Mouse (Mus musculus) hindbrain, embryonic 10.5 days (tissue): ENCODE measurements around the gene Stab1. TPM values are rescaled to one million over a fixed set of nuclear protein-coding genes. Genes with fewer than 3 reads are reported as not detected.

ENCODE experiments used
- DNase-seq: peaks from one replicate; pipeline ENCODE4 v3.0.0-alpha.2; 2017; ENCODE audit warnings: low spot score
- H3K27ac ChIP-seq: fragments of 300-500 bp; sonication (generic); 2 replicates; pipeline ENCODE4 v1.5.1; 2016; ENCODE audit warnings: mild to moderate bottlenecking, moderate library complexity
- H3K27me3 ChIP-seq: fragments of 300-500 bp; sonication (generic); 2 replicates; pipeline ENCODE4 v1.6.1; 2016; ENCODE audit warnings: mild to moderate bottlenecking; ENCODE audit not compliant: poor library complexity, insufficient read depth, severe bottlenecking
- H3K36me3 ChIP-seq: fragments of 300-500 bp; sonication (generic); 2 replicates; pipeline ENCODE4 v1.6.1; 2016; ENCODE audit warnings: mild to moderate bottlenecking, moderate library complexity
- H3K4me1 ChIP-seq: fragments of 300-500 bp; sonication (generic); replicated peaks from 2 replicates; pipeline ENCODE4 v1.6.1; 2016; ENCODE audit warnings: mild to moderate bottlenecking
- H3K4me3 ChIP-seq: fragments of 300-500 bp; sonication (generic); 2 replicates; pipeline ENCODE4 v1.5.1; 2016; ENCODE audit warnings: mild to moderate bottlenecking, moderate library complexity
- H3K9me3 ChIP-seq: fragments of 300-500 bp; sonication (generic); 2 replicates; pipeline ENCODE4 v1.6.1; 2016; ENCODE audit warnings: mild to moderate bottlenecking, moderate library complexity
- WGBS: fragments of 180-500 bp; shearing (Covaris S2); methylation state at CpG from one replicate; pipeline ENCODE4 v1.1.7; 2016; 5-methylcytosine and 5-hydroxymethylcytosine counted together
- polyA plus RNA-seq: library from polyadenylated mRNA; unstranded; fragments of >200 nt; fragmentation: Nextera tagmentation; extraction: Ambion mirVana; gene quantifications from 2 replicates; pipeline ENCODE4 v1.2.1, GENCODE M21; 2016

The Stab1 gene
- polyA plus RNA-seq = 23.0 and 25.7 TPM in 2 replicates

DNA sequence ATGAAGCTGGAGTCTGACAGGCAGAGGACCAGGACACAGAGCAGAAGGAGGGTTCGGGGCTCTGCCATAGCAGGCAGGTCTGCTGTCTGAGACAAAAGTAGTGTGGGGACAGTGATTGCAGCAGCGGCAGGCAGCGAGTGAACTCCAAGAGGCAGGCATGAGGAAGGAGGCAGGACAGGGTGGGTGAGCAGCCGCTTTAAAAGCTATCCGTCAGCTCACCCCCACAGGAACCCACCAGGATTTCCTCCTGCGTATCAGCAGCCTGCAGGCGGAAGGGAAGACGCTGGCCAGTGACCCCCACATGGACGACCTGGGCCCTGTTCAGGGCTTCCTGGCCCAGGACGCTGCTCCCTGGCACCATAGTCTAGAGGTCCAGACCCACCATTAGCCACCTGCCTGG, at the start of gene Stab1:
Stab1 (minus strand) TSS at position 217 of the 400 bp plus-strand sequence.
- Histone ChIP-seq H3K27ac (peak within 1 kb of the TSS; percentile 1; the same call in 1 of the 2 replicates), H3K36me3 (peaks cover 38% of the 10 kb centered on the region), H3K4me1 (peaks cover 27% of the 10 kb centered on the region), H3K27me3 (no peaks in the 10 kb centered on the region), H3K9me3 (no peaks in the 10 kb centered on the region), H3K4me3 (peak within 1 kb of the TSS; percentile 20)
- 55% methylated on average over 10 of the region's 10 CpGs for WGBS
- no peak for DNase-seq

DNA sequence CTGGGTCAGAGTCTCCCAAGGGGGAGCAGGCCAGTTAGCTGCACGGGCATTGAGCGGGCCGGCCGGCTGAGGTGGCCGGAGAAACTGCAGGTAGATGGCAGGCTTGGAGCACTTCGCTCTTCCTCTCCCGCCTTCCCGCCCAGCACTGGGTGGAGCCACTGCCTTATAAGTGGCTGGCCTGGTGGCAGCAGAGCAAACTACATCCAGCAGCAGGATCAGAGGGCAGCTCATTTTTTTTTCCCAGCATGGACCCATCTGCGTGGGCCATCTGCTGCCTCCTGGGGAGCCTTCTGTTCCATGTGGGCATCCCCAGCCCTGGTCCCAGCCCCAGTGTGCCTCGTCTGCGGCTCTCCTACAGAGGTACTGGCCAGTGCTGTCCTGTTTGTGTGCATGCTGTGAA, 49.2 kb upstream of the Stab1 start, which contains the start of gene Sema3g:
Sema3g (plus strand) TSS at position 195 of the 400 bp plus-strand sequence.
- Histone ChIP-seq H3K27ac (peak within 1 kb of the TSS; percentile 60), H3K36me3 (no peaks in the 10 kb centered on the region), H3K27me3 (peaks cover 5% of the 10 kb centered on the region; the same call in 1 of the 2 replicates), H3K9me3 (no peaks in the 10 kb centered on the region), H3K4me3 (peak within 1 kb of the TSS; percentile 25), H3K4me1 (peaks cover 60% of the 10 kb centered on the region)
- DNase-seq = peak; percentile 71
- 18% methylated on average over 11 of the region's 11 CpGs for WGBS

DNA sequence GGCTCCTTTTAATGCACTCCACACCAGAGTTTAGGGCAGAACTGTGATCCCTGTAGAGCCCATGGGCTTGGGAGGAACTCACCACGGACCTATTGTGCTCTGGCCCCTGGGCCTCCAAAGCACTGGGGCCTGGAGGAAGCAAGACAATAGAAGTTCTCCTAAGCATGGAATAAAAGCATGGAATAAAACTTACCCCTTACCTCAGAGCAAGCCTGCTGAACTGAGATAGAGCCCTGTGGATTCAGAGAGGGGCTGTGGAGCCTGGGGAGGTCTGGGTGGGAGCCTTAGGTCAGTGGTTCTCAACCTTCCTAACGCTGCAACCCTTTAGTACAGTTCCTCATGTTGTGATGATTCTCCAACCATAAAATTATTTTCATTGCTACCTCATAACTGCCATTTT, 48.4 kb upstream of the Stab1 start, which contains the start of gene Nisch:
Nisch (minus strand) TSS at position 101 of the 400 bp plus-strand sequence.
- H3K4me3 ChIP-seq = peak within 1 kb of the TSS; percentile 25
- peaks cover 58% of the 10 kb centered on the region for H3K4me1 ChIP-seq
- no peaks in the 10 kb centered on the region for H3K9me3 ChIP-seq
- H3K27me3 ChIP-seq = peaks cover 5% of the 10 kb centered on the region; the same call in 1 of the 2 replicates
- DNase-seq = no peak
- H3K27ac ChIP-seq = peak within 1 kb of the TSS; percentile 60
- H3K36me3 ChIP-seq = no peaks in the 10 kb centered on the region
- 60% methylated on average over 2 of the region's 2 CpGs for WGBS

DNA sequence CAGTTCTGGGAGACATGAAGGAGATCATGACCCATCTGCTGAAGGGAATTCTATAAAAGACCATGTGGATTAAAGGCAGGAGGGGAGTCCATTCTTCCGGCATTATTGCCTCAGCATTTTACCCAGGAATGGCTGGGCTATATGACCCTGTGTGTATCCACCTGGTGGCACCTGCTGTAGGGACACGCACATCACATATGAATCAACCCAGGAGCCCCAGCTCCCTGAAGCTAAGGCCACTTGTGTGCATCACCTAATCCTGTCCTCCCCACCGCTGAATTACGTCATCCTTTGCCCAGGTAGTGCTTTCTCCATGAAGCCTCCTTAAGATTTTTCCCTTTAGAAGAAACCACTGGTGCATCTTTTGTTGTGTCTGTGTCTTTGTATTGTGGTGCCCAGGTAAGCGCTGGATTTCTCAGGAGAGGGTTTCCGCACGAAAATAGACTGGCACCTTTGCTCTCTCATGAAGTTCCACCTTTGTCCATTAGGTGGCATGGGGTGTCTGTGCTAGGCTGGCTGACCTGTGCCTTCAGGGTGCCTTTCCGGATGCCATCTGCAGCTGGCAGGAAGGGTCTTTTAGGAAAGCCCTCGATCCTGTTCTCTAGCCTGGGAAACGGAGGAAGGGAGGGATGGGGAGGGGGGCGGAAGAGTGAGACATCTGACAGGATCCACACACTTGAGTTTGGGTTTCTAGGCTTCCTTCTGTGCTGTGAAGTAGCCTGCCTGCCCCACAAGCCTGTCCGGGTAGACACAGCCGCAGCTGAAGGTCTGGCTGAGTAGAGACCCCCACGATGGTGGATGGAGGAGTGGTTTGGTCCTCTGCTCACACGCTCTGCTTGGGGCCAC, 46.9 kb upstream of the Stab1 start:
- Histone ChIP-seq H3K27ac (peak overlapping the region; percentile 60), H3K9me3 (no peaks in the 10 kb centered on the region), H3K27me3 (peaks cover 5% of the 10 kb centered on the region; the same call in 1 of the 2 replicates), H3K36me3 (no peaks in the 10 kb centered on the region), H3K4me3 (no peak overlapping the region), H3K4me1 (peaks cover 45% of the 10 kb centered on the region)
- peak; percentile 69 for DNase-seq
- WGBS = 34% methylated on average over 15 of the region's 15 CpGs

DNA sequence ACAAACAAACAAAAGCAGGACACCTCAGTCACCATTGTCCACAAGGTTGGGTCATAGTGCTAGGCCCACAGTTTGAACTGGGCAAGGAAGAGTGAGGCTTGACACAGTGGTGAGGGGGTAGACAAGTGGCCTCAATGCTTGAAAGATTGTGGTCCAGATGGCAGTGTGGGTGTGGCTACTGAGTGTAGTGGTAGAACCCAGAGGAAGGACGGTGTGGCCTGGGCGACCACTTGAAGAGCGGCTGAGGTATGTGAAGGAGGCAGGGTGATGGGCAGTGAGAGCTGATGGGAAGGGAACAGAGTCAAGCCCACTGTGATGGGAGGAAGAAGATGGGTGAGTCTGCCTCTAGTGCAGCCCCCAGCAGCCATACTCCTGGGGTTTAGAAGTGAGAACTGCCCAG, 46.2 kb upstream of the Stab1 start:
- Histone ChIP-seq H3K27me3 (peaks cover 5% of the 10 kb centered on the region; the same call in 1 of the 2 replicates), H3K36me3 (no peaks in the 10 kb centered on the region), H3K4me1 (peaks cover 43% of the 10 kb centered on the region), H3K4me3 (no peak overlapping the region), H3K9me3 (no peaks in the 10 kb centered on the region), H3K27ac (no peak overlapping the region)
- 88% methylated on average over 3 of the region's 3 CpGs for WGBS
- DNase-seq = no peak

DNA sequence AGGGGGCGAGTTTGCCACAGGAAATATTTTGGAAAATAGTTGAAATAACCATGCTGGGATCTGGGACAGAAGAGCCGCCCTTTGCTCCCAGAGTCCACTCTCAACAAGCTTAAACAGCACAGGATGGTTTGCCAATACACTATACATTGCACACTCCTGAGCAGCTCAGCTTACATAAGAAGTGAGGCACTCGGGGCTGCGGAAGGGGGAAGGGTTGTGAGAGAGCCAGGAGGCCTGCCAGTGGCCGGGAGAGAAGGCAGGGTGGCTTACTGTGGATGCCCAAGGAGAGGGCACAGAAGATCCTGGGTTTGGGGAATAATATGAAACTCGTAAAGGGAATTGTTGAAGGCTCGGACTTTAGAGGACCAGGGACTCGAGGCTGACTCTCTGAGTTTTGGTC, 45.4 kb upstream of the Stab1 start:
- Histone ChIP-seq H3K27me3 (peaks cover 5% of the 10 kb centered on the region; the same call in 1 of the 2 replicates), H3K9me3 (no peaks in the 10 kb centered on the region), H3K36me3 (no peaks in the 10 kb centered on the region), H3K27ac (no peak overlapping the region), H3K4me1 (peaks cover 39% of the 10 kb centered on the region), H3K4me3 (no peak overlapping the region)
- 71% methylated on average over 8 of the region's 8 CpGs for WGBS
- no peak for DNase-seq

DNA sequence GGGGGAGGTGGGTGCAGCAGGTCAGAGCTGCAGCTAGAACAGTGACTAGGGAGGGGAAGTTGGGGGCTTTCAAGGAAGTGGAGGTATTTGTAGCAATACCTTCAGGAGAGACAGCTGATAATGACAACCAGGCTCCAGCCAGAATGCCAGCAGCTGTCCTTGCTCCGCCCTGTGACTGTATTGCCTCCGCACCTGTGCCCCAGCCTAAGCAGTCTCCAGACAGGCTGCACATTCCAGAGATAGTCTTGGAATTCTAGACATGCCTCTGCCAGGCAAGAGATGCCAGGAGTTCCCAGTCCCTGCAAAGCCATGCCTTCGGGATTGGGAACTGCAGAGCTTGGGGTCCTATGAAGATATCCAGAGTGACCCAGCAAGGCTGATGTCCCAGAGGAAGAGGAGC, 44.1 kb upstream of the Stab1 start:
- H3K27me3 ChIP-seq = peaks cover 10% of the 10 kb centered on the region; the same call in 1 of the 2 replicates
- H3K4me3 ChIP-seq = no peak overlapping the region
- WGBS = 86% methylated on average over 3 of the region's 3 CpGs
- H3K27ac ChIP-seq = no peak overlapping the region
- H3K4me1 ChIP-seq = peaks cover 29% of the 10 kb centered on the region
- no peak for DNase-seq
- H3K36me3 ChIP-seq = no peaks in the 10 kb centered on the region
- H3K9me3 ChIP-seq = no peaks in the 10 kb centered on the region

DNA sequence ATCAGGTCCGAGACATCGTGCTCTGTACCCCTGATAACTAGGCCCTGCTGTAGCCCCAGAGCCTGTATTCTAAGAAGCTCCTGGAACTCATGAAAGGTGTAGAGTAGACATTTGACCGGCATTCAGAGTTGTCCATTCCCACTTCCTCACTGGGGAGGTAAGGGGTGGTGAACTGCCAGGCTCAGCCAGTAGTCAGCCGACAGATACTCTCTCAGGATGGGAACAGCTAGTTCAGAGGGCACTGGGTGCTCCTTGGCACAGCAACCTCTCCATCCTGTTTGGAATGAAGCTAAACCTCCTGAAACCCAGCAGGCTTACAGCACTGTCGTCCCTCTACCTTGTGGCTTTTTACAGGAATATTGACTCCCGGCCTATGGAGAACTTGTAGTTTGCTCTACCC, 43.4 kb upstream of the Stab1 start:
- H3K9me3 ChIP-seq = no peaks in the 10 kb centered on the region
- H3K36me3 ChIP-seq = no peaks in the 10 kb centered on the region
- WGBS = 88% methylated on average over 6 of the region's 6 CpGs
- peaks cover 10% of the 10 kb centered on the region; the same call in 1 of the 2 replicates for H3K27me3 ChIP-seq
- no peak overlapping the region for H3K4me3 ChIP-seq
- H3K4me1 ChIP-seq = peaks cover 29% of the 10 kb centered on the region
- DNase-seq = no peak
- no peak overlapping the region for H3K27ac ChIP-seq

DNA sequence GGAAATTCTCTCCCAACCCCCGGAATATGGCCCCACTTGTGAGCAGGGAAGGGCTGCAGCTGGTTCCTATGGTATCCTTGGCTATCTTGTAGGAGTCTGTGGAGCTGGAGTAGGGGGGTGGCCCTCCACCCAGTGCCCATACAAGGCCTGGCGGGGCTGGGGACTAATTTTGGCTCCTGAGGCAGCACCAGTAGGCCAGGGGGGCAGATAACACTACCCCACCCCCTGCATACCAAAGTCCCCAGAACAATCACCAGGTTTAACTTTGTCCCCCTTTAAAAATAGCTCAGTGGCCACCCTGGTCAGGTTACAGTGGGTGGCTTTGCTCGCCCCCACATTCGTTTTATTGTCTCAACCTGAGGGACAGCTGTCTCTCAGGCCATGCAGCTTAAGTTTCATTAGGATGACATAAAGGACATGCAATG, 40.7 kb upstream of the Stab1 start:
- Histone ChIP-seq H3K27ac (no peak overlapping the region), H3K9me3 (no peaks in the 10 kb centered on the region), H3K4me3 (no peak overlapping the region), H3K4me1 (peaks cover 28% of the 10 kb centered on the region), H3K27me3 (peaks cover 5% of the 10 kb centered on the region; the same call in 1 of the 2 replicates), H3K36me3 (peaks cover 13% of the 10 kb centered on the region)
- no peak for DNase-seq
- 73% methylated on average over 4 of the region's 4 CpGs for whole genome bisulfite sequencing

DNA sequence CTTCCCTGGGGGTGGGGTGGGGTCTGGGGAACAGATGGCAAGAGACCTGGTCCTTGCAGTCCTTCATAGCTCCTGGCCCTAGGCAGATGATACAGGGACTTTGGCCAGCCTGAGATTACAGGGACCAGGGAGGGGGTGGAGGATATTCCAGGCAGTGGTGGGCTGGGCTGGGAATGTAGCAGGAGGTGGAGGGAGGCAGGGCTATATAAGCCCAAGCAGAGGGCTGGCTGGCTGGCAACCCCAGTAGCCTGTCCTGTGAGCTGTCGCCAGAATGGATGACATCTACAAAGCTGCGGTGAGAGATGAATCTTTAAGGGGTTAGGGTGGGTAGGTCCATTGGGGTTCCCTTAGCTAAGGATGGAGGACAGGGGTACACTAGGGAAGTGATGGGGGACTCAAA, 39.6 kb upstream of the Stab1 start, which contains the start of gene Tnnc1:
Tnnc1 (plus strand) TSS at position 229 of the 400 bp plus-strand sequence.
- H3K4me1 ChIP-seq = peaks cover 31% of the 10 kb centered on the region
- WGBS = 84% methylated on average over 2 of the region's 2 CpGs

DNA sequence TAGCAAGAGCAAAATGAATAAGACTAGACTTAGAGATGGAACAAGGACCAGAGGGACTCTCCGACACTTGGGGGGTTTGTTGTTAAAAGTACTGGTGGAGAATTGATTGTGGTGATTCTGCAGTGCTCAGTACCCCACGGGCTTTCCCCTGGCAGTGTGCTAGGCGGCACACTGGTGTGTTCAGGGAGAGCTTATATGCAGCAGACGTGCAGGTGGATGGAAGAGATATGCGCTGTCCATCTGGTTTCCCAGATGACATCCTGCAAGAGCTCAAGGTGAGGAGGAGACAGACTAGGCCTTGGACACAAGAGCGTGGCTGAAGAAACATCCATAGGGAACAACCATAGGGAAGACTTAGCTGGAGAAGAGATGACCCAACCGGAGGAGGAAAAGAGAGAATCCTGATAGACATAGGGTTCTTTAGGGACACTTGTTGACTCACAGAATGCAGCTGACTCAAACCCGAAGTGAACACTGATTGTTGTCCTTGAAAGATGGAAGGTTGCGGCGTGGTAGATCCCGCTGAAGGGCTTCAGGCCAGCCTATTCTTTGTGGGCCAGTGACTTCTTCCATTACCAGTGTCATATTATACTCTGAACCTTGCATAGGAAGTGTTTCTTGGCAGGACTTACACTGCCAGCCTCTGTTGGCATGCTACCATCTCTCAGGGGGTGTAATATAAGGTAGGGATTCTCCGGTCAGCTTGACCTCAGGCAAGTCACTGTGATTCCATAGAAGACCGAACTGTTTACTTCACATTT, 38.8 kb upstream of the Stab1 start:
- H3K9me3 ChIP-seq = no peaks in the 10 kb centered on the region
- DNase-seq = no peak
- peak overlapping the region; percentile 98 for H3K27ac ChIP-seq
- peaks cover 29% of the 10 kb centered on the region for H3K4me1 ChIP-seq
- 82% methylated on average over 13 of the region's 13 CpGs for WGBS
- H3K4me3 ChIP-seq = peak overlapping the region; percentile 89
- peaks cover 32% of the 10 kb centered on the region for H3K36me3 ChIP-seq
- peaks cover 5% of the 10 kb centered on the region; the same call in 1 of the 2 replicates for H3K27me3 ChIP-seq

More for the DNA sequence above, 39.6 kb upstream of the Stab1 start, which contains the start of gene Tnnc1:
- Histone ChIP-seq H3K27ac (peak within 1 kb of the TSS; percentile 98), H3K36me3 (peaks cover 23% of the 10 kb centered on the region), H3K9me3 (no peaks in the 10 kb centered on the region), H3K4me3 (peak within 1 kb of the TSS; percentile 89), H3K27me3 (peaks cover 5% of the 10 kb centered on the region; the same call in 1 of the 2 replicates)
- DNase-seq = no peak

DNA sequence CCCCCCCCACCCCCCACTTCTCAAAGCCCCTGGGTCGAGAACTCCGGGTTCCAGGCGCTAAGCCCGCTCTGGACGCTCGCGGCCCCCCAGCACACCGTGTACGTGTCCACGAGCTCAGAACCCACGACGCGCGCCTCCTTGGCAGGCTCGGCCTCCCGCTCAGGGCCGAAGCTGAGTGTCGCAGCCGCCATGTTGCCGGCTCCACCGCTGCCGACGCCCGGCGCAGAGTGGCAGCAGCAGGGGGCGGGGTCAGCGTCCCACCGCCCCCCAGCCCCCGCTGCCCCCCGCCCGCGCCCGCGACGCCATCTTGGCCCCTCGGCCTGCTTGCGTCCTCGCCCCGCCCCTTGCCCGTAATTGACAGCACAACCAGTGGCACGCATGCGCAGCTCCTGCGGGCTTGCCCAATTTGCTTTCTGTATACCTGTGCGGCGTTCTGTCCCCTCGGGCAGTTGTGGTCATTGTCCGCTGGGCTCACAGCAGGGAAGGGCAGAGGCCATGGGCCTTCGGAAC, 38.1 kb upstream of the Stab1 start:
- Histone ChIP-seq H3K4me1 (peaks cover 29% of the 10 kb centered on the region), H3K36me3 (peaks cover 39% of the 10 kb centered on the region), H3K4me3 (peak overlapping the region; percentile 89), H3K9me3 (no peaks in the 10 kb centered on the region), H3K27me3 (peaks cover 5% of the 10 kb centered on the region; the same call in 1 of the 2 replicates), H3K27ac (peak overlapping the region; percentile 98)
- peak; percentile 93 for DNase-seq
- 0% methylated on average over 48 of the region's 48 CpGs for WGBS
